Mouse (Mus musculus) forebrain, embryonic 16.5 days (tissue): ENCODE measurements at regions not wholly inside any gene's neighbourhood (a gene's known extent, or its start where the extent isn't known, plus 50 kb on each side); places are given as distances from the start of the nearest gene placed in this dataset.
A peak's percentile ranks its signal among the peaks of the same experiment; 100 is the strongest.
"Not testable (repeated sequence)": the region's sequence is repeated elsewhere in the genome, so short reads cannot be mapped to it uniquely, and the experiment has no call there.

ENCODE experiments used
- ATAC-seq: fragments of 200-750 bp; cut with Nextera tagmentation; 2 replicates; pipeline ENCODE4 v1.8.0; 2017; ENCODE audit warnings: mild to moderate bottlenecking, moderate library complexity
- H3K27ac ChIP-seq: fragments of 300-500 bp; sonication (generic); 2 replicates; pipeline ENCODE4 v1.5.1; 2014; ENCODE audit warnings: low read length, control low read depth
- H3K27me3 ChIP-seq: fragments of 300-500 bp; sonication (generic); replicated peaks from 2 replicates; pipeline ENCODE4 v1.6.1; 2014; ENCODE audit warnings: low read length; ENCODE audit not compliant: control insufficient read depth, insufficient read depth
- H3K36me3 ChIP-seq: fragments of 300-500 bp; sonication (generic); 2 replicates; pipeline ENCODE4 v1.6.1; 2014; ENCODE audit not compliant: control insufficient read depth, insufficient read depth
- H3K4me1 ChIP-seq: fragments of 300-500 bp; sonication (generic); replicated peaks from 2 replicates; pipeline ENCODE4 v1.6.1; 2014; ENCODE audit warnings: low read length; ENCODE audit not compliant: control insufficient read depth, insufficient read depth
- H3K4me2 ChIP-seq: fragments of 300-500 bp; sonication (generic); 2 replicates; pipeline ENCODE4 v1.6.1; 2014; ENCODE audit warnings: mild to moderate bottlenecking, low read length, control low read depth
- H3K4me3 ChIP-seq: fragments of 300-500 bp; sonication (generic); replicated peaks from 2 replicates; pipeline ENCODE4 v1.5.1; 2014; ENCODE audit warnings: mild to moderate bottlenecking, low read length, control low read depth
- H3K9ac ChIP-seq: fragments of 300-500 bp; sonication (generic); replicated peaks from 2 replicates; pipeline ENCODE4 v1.6.1; 2014; ENCODE audit warnings: low read depth, low read length, control low read depth
- H3K9me3 ChIP-seq: fragments of 300-500 bp; sonication (generic); 2 replicates; pipeline ENCODE4 v1.6.1; 2016; ENCODE audit warnings: low read length; ENCODE audit not compliant: control insufficient read depth
- WGBS: fragments of 180-500 bp; shearing (Covaris S2); extraction: QIAGEN DNeasy Blood & Tissue Kit; methylation state at CpG from one replicate; pipeline ENCODE4 v1.1.7; 2014; 5-methylcytosine and 5-hydroxymethylcytosine counted together

DNA sequence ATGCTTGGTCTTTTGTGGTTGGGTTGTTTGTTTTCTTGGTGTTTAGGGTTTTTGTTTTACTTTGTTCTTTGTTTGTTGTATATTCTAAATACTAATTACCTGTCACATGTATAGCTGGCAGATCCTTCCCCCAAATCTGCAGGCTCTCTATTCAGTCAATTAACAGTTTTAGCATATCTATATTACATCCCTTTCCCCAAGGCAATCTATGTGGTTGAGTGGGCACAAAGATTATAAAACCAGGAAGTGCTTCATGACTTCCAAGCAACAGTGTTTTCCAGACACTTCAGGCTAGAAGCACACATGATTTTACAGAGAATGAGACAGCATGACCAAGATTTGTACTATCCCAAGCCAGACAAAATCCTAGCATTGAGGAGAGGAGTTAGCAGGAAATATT, 544.4 kb upstream of the Pou3f4 start:
- H3K9me3 ChIP-seq = no peaks in the 10 kb centered on the region
- no peak overlapping the region for H3K27ac ChIP-seq
- H3K4me2 ChIP-seq = no peak overlapping the region
- no peak overlapping the region for H3K9ac ChIP-seq
- H3K4me1 ChIP-seq = no peaks in the 10 kb centered on the region
- no peak overlapping the region for H3K4me3 ChIP-seq
- H3K36me3 ChIP-seq = no peaks in the 10 kb centered on the region
- no peaks in the 10 kb centered on the region for H3K27me3 ChIP-seq
- no peak for ATAC-seq

DNA sequence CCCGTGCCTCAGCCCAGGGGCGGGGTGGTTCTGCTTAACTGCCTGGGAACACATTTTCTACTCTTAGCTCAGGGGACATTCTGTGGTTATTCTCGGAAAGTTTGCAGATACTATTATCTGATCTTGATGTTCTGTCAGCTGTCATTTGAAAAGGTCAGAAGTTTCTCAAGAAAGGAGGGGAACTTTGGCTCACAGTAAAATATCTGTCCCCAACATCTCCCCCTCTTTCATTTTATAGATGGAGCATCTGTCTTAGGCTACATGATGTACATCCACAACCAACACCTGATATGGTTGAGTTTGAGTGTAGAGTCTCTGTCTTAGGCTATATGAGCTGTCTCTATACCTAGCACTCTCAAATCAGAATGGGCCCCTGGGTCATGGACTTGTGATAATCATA, 539.8 kb upstream of the Pou3f4 start:
- not testable (repeated sequence) for H3K27me3 ChIP-seq, H3K4me2 ChIP-seq, H3K4me3 ChIP-seq, H3K9me3 ChIP-seq, H3K9ac ChIP-seq, H3K4me1 ChIP-seq, ATAC-seq, H3K36me3 ChIP-seq, H3K27ac ChIP-seq
- WGBS = 95% methylated on average over 3 of the region's 3 CpGs

DNA sequence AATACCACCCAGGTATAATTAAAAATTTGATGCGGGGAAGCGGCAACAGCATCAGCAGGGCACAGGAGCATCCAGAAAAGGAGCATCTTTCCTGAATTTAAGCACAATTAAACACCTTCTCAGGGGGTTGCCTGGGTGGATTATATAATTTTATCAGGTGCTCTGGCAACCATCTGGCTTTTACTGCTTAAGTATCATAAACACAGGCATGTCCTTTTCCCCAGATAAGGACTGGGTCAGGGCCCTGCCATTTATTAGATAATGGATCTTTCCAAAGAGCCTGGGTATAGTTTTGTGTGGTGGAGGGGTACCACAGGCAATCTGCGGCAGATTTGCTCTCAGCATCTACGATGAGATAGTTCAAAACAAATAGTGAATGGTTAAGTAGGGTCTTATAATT, 538.7 kb upstream of the Pou3f4 start:
- H3K9me3 ChIP-seq = no peaks in the 10 kb centered on the region

DNA sequence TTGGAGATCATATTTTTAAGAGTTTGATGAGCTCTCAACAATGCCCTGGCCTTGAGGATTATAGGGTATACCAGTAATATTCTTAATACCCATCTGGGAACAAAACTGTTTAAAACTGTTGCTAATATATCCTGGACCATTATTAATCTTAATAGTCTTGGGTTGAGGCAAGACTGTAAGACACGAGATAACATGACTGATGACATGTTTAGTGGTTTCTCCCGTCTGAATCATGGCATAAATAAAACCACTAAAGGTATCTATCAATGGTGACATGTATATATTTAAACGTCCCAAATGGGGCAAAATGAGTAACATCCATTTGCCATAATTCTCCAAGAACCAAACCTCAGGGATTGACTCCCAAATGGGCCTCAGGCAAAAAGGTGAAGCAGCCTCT, 538.2 kb upstream of the Pou3f4 start:
- no peaks in the 10 kb centered on the region for H3K36me3 ChIP-seq

More for the DNA sequence above, 538.7 kb upstream of the Pou3f4 start:
- Histone ChIP-seq H3K9ac (no peak overlapping the region), H3K36me3 (no peaks in the 10 kb centered on the region), H3K27ac (no peak overlapping the region), H3K4me2 (no peak overlapping the region), H3K4me1 (no peaks in the 10 kb centered on the region), H3K27me3 (no peaks in the 10 kb centered on the region), H3K4me3 (no peak overlapping the region)
- WGBS = 96% methylated on average over 4 of the region's 4 CpGs
- ATAC-seq = no peak

GRCm38 (mm10) chrX:110279492-110280213, 534.4 kb upstream of the Pou3f4 start:
- Histone ChIP-seq H3K9me3 (no peaks in the 10 kb centered on the region), H3K4me2 (no peak overlapping the region), H3K27ac (no peak overlapping the region), H3K36me3 (no peaks in the 10 kb centered on the region), H3K4me1 (no peaks in the 10 kb centered on the region), H3K9ac (no peak overlapping the region), H3K27me3 (no peaks in the 10 kb centered on the region), H3K4me3 (no peak overlapping the region)
- ATAC-seq = 0 out of 2 replicates have a peak, but pooled peaks have one; percentile 26
- 72% methylated on average over 14 of the region's 14 CpGs for WGBS

More for the DNA sequence above, 538.2 kb upstream of the Pou3f4 start:
- no peak overlapping the region for H3K27ac ChIP-seq
- H3K4me3 ChIP-seq = no peak overlapping the region
- WGBS = 84% methylated on average over 3 of the region's 3 CpGs
- no peaks in the 10 kb centered on the region for H3K9me3 ChIP-seq
- H3K4me1 ChIP-seq = no peaks in the 10 kb centered on the region
- ATAC-seq = no peak
- H3K9ac ChIP-seq = no peak overlapping the region
- H3K27me3 ChIP-seq = no peaks in the 10 kb centered on the region
- H3K4me2 ChIP-seq = no peak overlapping the region

GRCm38 (mm10) chrX:110281389-110281872, 532.6 kb upstream of the Pou3f4 start:
- not testable (repeated sequence) for H3K4me1 ChIP-seq, H3K9ac ChIP-seq, H3K27me3 ChIP-seq, H3K27ac ChIP-seq, H3K4me3 ChIP-seq, ATAC-seq, H3K9me3 ChIP-seq, H3K36me3 ChIP-seq, H3K4me2 ChIP-seq
- WGBS = 94% methylated on average over 13 of the region's 13 CpGs

GRCm38 (mm10) chrX:110281929-110282328, 532.2 kb upstream of the Pou3f4 start:
- Histone ChIP-seq H3K9me3 (no peaks in the 10 kb centered on the region), H3K4me3 (no peak overlapping the region), H3K27me3 (no peaks in the 10 kb centered on the region), H3K36me3 (no peaks in the 10 kb centered on the region), H3K9ac (no peak overlapping the region), H3K4me2 (no peak overlapping the region), H3K4me1 (no peaks in the 10 kb centered on the region), H3K27ac (no peak overlapping the region)
- no peak for ATAC-seq
- 65% methylated on average over 1 of the region's 1 CpGs for WGBS

GRCm38 (mm10) chrX:110289397-110289796, 524.7 kb upstream of the Pou3f4 start:
- 84% methylated on average over 1 of the region's 1 CpGs for WGBS
- no peak for ATAC-seq

GRCm38 (mm10) chrX:110307645-110308044, 506.4 kb upstream of the Pou3f4 start:
- no peak overlapping the region for H3K4me3 ChIP-seq
- WGBS = 12% methylated on average over 2 of the region's 2 CpGs
- H3K27ac ChIP-seq = no peak overlapping the region
- no peaks in the 10 kb centered on the region for H3K4me1 ChIP-seq
- H3K4me2 ChIP-seq = no peak overlapping the region
- no peak overlapping the region for H3K9ac ChIP-seq
- no peaks in the 10 kb centered on the region for H3K9me3 ChIP-seq
- ATAC-seq = no peak
- H3K27me3 ChIP-seq = no peaks in the 10 kb centered on the region
- H3K36me3 ChIP-seq = no peaks in the 10 kb centered on the region

More at GRCm38 (mm10) chrX:110289397-110289796, 524.7 kb upstream of the Pou3f4 start:
- Histone ChIP-seq H3K4me3 (no peak overlapping the region), H3K36me3 (no peaks in the 10 kb centered on the region), H3K27me3 (no peaks in the 10 kb centered on the region), H3K4me2 (no peak overlapping the region), H3K27ac (no peak overlapping the region), H3K9ac (no peak overlapping the region), H3K9me3 (no peaks in the 10 kb centered on the region), H3K4me1 (no peaks in the 10 kb centered on the region)
